Mouse (Mus musculus) thymus, adult 2 months (tissue): ENCODE results near the gene Uap1l1.

Source experiments
- CTCF ChIP-seq: fragments of 200-500 bp; IDR thresholded peaks from 2 replicates; pipeline ENCODE4 v1.5.1; 2012; ENCODE audit warnings: mild to moderate bottlenecking, control low read depth, low read length, moderate library complexity, borderline replicate concordance; ENCODE audit not compliant: control insufficient read depth, poor library complexity, insufficient read depth; ENCODE audit errors: extremely low read depth
- POLR2A ChIP-seq: fragments of 200-500 bp; IDR thresholded peaks from 2 replicates; pipeline ENCODE4 v1.6.1; 2012; ENCODE audit warnings: mild to moderate bottlenecking, low read length, control low read depth, moderate library complexity; ENCODE audit not compliant: control insufficient read depth, poor library complexity, insufficient read depth; ENCODE audit errors: extremely low read depth

DNA sequence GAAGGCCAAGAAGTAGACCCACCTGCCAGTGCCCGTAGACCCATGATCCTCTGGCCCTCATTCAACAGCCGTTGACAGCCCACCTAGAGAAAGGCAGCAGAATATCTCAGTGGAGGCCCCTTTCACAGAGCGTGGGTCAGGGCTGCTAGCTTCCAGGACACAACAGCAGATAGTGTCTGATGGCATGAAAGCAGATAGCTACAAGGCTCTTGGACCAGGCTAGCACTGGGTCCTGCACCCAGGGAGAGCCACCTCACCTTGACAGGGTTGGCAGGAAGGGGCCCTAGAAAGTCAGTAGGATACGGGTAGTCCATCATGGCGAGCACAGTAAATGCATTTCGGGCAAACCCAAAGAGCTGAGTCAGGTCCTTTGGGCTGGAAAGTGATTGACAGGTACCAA lies 11.3 kb downstream of the Uap1l1 start:
- no peak for TF ChIP-seq POLR2A
- no peak for TF ChIP-seq CTCF
